Mouse (Mus musculus) kidney, embryonic 14.5 days (tissue): Measurements from ENCODE around the gene Lifr. TPM values are rescaled to one million over a fixed set of nuclear protein-coding genes. Genes with fewer than 3 reads are reported as not detected.
A peak's percentile ranks its signal among the peaks of the same experiment; 100 is the strongest.

Experiments used
- ATAC-seq: fragments of 200-750 bp; cut with Nextera tagmentation; 2 replicates; pipeline ENCODE4 v1.8.0; 2017; ENCODE audit warnings: moderate number of reproducible peaks, mild to moderate bottlenecking, moderate TSS enrichment, moderate library complexity; ENCODE audit not compliant: low FRiP score, low TSS enrichment
- H3K27ac ChIP-seq: fragments of 300-500 bp; sonication (generic); 2 replicates; pipeline ENCODE4 v1.5.1; 2014; ENCODE audit warnings: low read depth, mild to moderate bottlenecking, low read length, moderate library complexity, mixed read lengths
- H3K27me3 ChIP-seq: fragments of 300-500 bp; sonication (generic); 2 replicates; pipeline ENCODE4 v1.6.1; 2014; ENCODE audit warnings: mild to moderate bottlenecking, low read length; ENCODE audit not compliant: control insufficient read depth, insufficient read depth
- H3K36me3 ChIP-seq: fragments of 300-500 bp; sonication (generic); 2 replicates; pipeline ENCODE4 v1.6.1; 2014; ENCODE audit warnings: low read length, mixed read lengths; ENCODE audit not compliant: control insufficient read depth, insufficient read depth
- H3K4me1 ChIP-seq: fragments of 300-500 bp; sonication (generic); 2 replicates; pipeline ENCODE4 v1.6.1; 2014; ENCODE audit warnings: low read length, mixed read lengths; ENCODE audit not compliant: control insufficient read depth, insufficient read depth
- H3K4me2 ChIP-seq: fragments of 300-500 bp; sonication (generic); replicated peaks from 2 replicates; pipeline ENCODE4 v1.6.1; 2014; ENCODE audit warnings: low read depth, mild to moderate bottlenecking, low read length
- H3K4me3 ChIP-seq: fragments of 300-500 bp; sonication (generic); 2 replicates; pipeline ENCODE4 v1.5.1; 2014; ENCODE audit warnings: mild to moderate bottlenecking, low read length
- H3K9ac ChIP-seq: fragments of 300-500 bp; sonication (generic); 2 replicates; pipeline ENCODE4 v1.6.1; 2014; ENCODE audit warnings: low read depth, mild to moderate bottlenecking, low read length, moderate library complexity
- H3K9me3 ChIP-seq: fragments of 300-500 bp; sonication (generic); 2 replicates; pipeline ENCODE4 v1.6.1; 2016; ENCODE audit warnings: low read length; ENCODE audit not compliant: control insufficient read depth
- WGBS: fragments of 180-500 bp; shearing (Covaris S2); extraction: QIAGEN DNeasy Blood & Tissue Kit; methylation state at CpG from one replicate; pipeline ENCODE4 v1.1.7; 2014; 5-methylcytosine and 5-hydroxymethylcytosine counted together
- polyA plus RNA-seq: library from polyadenylated mRNA; unstranded; fragments of >200 nt; fragmentation: Nextera tagmentation; extraction: Ambion mirVana; gene quantifications from 2 replicates; pipeline ENCODE4 v1.2.1, GENCODE M21; 2014

Lifr gene
- polyA plus RNA-seq, 1 experiment from 2014 or later, result 33.5 TPM

DNA sequence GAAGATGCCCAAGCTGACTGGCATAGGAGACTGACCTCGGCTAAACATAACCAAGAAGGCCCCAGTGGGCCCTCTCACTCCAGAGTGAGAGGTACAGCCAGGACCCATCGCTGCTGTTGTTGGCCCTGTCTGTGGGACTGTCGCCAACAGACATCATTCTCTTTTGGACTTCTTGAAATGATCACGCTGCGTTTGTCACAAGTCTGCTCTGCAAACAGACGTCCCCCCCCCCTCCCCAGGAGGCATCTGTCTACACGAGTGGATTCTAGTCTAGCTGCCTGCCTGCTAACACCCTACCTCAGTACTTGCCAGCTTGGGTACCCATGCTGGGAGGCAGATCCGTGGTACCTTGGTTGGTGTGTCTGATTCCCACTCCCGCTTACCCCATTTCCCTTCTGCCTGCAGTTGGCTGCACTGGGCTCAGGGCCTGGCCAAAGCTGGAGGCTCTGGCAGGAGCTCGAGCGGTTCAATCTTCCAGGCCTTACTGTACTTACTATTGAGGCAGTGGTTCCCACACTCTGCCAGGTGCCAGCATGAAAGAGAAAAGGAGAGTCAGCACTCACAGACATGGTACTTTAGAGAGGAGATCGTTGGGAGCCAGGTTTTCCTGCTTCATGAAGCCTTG, 133.8 kb downstream of the Lifr start:
- Histone ChIP-seq H3K27ac (no peak overlapping the region), H3K36me3 (no peaks in the 10 kb centered on the region), H3K4me3 (no peak overlapping the region), H3K9ac (no peak overlapping the region), H3K4me1 (no peaks in the 10 kb centered on the region), H3K4me2 (no peak overlapping the region), H3K9me3 (no peaks in the 10 kb centered on the region), H3K27me3 (no peaks in the 10 kb centered on the region)
- no peak for ATAC-seq
- WGBS, result 75% methylated on average over 12 of the region's 12 CpGs

DNA sequence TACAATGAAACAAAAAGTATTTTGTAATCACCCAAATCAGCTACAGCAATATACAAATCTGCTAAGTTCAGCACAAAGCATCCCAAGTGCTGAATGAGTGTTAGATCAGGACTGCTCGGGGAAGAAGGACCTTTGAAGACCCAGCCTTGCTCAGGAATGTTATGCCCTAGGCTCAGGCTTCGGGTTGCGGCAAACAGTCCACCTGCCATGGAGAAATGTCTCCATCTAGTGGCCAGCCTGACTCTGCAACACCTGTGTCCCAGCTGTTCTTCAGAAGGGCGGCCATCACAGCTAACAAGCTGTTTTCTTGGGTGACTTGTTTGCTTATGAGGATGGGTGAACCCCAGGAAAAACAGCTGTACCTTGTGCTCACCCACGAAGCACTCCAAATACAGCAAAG, 135.8 kb downstream of the Lifr start:
- Histone ChIP-seq H3K9me3 (no peaks in the 10 kb centered on the region), H3K4me1 (no peaks in the 10 kb centered on the region), H3K4me3 (no peak overlapping the region), H3K27me3 (no peaks in the 10 kb centered on the region), H3K9ac (no peak overlapping the region), H3K4me2 (no peak overlapping the region), H3K36me3 (no peaks in the 10 kb centered on the region), H3K27ac (no peak overlapping the region)
- ATAC-seq, result peak; percentile 89
- 3% methylated on average over 5 of the region's 5 CpGs for WGBS

- Histone ChIP-seq H3K27me3 (no peaks in the 10 kb centered on the region), H3K9ac (no peak overlapping the region), H3K4me1 (no peaks in the 10 kb centered on the region), H3K4me3 (no peak overlapping the region), H3K36me3 (no peaks in the 10 kb centered on the region), H3K27ac (no peak overlapping the region), H3K4me2 (no peak overlapping the region), H3K9me3 (no peaks in the 10 kb centered on the region)
- no peak for ATAC-seq
- WGBS, result 70% methylated on average over 13 of the region's 13 CpGs
Measured at GRCm38 (mm10) chr15:7233393-7234090, 143.1 kb downstream of the Lifr start.

DNA sequence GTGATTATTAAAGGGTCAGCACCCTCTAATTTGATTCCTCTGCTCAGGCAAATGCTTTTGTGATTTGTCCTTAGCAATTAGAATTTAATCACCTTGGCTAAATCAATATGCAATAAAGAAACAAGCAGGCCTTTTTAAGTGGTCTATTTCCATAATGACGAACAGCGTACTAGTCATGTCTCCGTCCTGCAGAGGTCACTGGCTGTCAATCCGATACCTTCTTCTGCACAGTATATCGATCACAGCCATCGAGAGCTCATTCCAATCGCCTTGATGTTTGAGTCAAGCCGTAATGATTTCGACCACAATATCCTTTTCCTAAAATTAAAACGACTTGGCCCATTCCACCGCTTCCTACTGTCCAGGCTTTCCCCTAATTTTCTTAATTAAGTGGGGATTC, 149.5 kb downstream of the Lifr start:
- H3K27ac ChIP-seq, result no peak overlapping the region
- no peak overlapping the region for H3K4me3 ChIP-seq
- no peak overlapping the region for H3K4me2 ChIP-seq
- H3K9me3 ChIP-seq, result no peaks in the 10 kb centered on the region
- ATAC-seq, result no peak
- H3K4me1 ChIP-seq, result no peaks in the 10 kb centered on the region
- H3K27me3 ChIP-seq, result no peaks in the 10 kb centered on the region
- 89% methylated on average over 11 of the region's 11 CpGs for WGBS
- H3K9ac ChIP-seq, result no peak overlapping the region
- H3K36me3 ChIP-seq, result no peaks in the 10 kb centered on the region

GRCm38 (mm10) chr15:7240950-7241349, 150.5 kb downstream of the Lifr start:
- WGBS, result 66% methylated on average over 3 of the region's 3 CpGs
- Histone ChIP-seq H3K27ac (no peak overlapping the region), H3K9ac (no peak overlapping the region), H3K4me1 (no peaks in the 10 kb centered on the region), H3K27me3 (no peaks in the 10 kb centered on the region), H3K9me3 (no peaks in the 10 kb centered on the region), H3K36me3 (no peaks in the 10 kb centered on the region), H3K4me2 (no peak overlapping the region), H3K4me3 (no peak overlapping the region)
- ATAC-seq, result no peak

- H3K4me1 ChIP-seq, result no peaks in the 10 kb centered on the region
- H3K4me3 ChIP-seq, result no peak overlapping the region
- 78% methylated on average over 15 of the region's 15 CpGs for WGBS
- no peaks in the 10 kb centered on the region for H3K27me3 ChIP-seq
- no peak overlapping the region for H3K4me2 ChIP-seq
- no peaks in the 10 kb centered on the region for H3K9me3 ChIP-seq
- H3K27ac ChIP-seq, result no peak overlapping the region
- no peak overlapping the region for H3K9ac ChIP-seq
- ATAC-seq, result no peak
- H3K36me3 ChIP-seq, result no peaks in the 10 kb centered on the region
Measured at GRCm38 (mm10) chr15:7242161-7242850, 151.9 kb downstream of the Lifr start.

Other genes starting within 250 kb of the Lifr start
- gene Osmr, start 215.6 kb upstream of the Lifr start, polyA plus RNA-seq, result 0.60 and 1.6 TPM in 2 replicates